Mouse (Mus musculus) cerebellum, postnatal 36 days (tissue): ENCODE results near the gene Cd93.

ENCODE experiments used
- DNase-seq, 2 experiments: peaks; one replicate each; pipeline ENCODE4 v3.0.0; 2021 to 2022; ENCODE audit warnings: mixed read lengths in 2 of 2

Gene Cd93

DNA sequence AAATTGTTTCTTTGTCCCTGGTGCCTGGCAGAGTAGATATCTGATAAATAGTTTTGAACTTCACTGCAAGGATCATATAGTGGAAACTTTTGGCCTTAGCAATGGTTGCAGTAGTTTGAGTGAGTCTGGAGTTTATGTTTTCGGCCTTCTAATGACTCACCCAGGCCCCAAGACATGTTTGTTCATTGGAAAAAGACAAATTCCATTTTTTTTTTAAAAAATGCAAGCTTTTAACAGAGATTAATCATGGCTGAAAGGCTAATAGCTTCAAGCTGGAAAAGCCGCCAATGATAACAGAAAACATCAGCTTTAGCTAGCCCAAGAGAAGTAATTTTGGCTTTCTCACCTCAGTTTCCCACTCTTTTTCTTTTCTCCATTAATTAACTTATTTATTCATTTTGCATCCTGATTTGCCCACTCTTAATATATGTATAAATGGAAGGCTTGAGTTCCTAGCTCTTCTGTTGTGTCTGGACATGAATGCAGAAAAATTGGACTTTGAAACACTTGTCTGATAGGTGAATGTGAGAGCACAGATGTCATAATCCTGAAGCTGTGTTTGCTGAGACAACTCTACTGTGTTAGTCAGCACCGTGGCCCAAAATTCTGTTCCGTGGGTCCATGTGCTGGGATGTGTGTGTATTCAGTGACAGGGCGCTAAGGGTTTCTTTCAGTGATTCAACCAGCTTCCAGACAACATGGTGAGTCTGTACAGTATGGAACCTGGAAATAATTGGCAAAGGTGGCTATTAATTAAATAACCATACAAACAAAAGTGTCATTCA lies 44.3 kb downstream of the Cd93 start:
- DNase-seq, result no peak

DNA sequence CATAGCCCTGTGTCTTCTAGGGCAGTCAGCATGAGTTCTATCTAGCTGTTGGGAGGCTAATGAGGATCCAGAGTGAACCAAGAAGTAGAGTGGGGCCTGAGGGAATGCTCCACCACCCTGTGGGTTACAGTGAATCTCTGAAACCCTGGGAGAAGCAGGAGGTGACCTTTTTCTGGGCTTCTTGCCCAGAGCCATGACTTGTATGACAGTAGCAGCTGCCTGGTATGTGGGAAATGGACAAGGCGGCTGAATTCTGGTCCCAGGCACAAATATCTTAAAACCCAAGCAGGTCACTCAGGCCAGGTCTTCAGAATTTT lies 45.6 kb downstream of the Cd93 start:
- no peak for DNase-seq

DNA sequence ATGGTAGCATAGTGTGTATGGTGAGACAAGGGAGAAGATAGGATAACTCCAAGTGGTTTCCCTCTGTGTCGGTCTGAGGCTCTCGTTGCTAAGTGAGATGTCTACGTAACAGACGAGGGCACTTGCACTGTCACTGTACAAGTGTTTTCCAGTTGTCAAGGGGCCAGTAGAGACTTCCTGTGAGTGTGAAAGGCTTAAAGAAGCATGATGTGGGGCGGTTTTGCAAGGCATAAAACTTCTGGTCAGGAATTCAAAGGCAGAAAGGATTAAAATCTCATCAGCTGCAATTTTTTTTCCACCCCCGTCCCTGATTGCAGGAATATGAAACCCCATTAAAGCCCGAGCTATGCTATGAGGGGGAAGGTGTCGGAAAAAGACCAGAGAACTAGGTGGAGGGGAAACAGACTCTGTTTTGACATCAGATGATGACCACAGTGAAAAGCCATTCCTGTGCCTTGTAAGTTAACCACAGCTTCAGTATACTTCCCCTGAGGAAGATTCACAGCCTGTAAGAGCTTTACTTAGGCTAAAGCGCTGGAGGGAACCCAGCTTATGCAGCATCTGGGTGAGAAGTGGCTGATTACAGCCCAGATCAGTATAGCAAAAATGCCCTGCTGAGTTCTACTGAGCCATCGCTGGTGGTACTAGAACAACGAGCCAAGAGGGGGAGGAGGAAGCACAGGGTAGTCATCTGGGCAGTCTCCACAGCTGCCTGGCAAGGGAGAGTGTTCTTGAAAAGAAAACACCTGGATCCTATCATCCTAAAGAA lies 46.2 kb downstream of the Cd93 start:
- DNase-seq, result no peak

DNA sequence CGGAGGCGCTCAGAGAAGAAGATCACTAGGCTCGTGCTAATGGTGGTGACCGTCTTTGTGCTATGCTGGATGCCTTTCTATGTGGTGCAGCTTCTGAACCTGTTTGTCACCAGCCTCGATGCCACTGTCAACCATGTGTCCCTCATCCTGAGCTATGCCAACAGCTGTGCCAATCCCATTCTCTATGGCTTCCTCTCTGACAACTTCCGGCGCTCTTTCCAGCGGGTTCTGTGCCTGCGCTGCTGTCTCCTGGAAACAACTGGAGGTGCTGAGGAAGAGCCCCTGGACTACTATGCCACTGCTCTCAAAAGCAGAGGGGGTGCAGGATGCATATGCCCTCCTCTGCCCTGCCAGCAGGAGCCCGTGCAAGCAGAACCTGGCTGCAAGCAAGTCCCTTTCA lies 47.2 kb downstream of the Cd93 start:
- no peak for DNase-seq

DNA sequence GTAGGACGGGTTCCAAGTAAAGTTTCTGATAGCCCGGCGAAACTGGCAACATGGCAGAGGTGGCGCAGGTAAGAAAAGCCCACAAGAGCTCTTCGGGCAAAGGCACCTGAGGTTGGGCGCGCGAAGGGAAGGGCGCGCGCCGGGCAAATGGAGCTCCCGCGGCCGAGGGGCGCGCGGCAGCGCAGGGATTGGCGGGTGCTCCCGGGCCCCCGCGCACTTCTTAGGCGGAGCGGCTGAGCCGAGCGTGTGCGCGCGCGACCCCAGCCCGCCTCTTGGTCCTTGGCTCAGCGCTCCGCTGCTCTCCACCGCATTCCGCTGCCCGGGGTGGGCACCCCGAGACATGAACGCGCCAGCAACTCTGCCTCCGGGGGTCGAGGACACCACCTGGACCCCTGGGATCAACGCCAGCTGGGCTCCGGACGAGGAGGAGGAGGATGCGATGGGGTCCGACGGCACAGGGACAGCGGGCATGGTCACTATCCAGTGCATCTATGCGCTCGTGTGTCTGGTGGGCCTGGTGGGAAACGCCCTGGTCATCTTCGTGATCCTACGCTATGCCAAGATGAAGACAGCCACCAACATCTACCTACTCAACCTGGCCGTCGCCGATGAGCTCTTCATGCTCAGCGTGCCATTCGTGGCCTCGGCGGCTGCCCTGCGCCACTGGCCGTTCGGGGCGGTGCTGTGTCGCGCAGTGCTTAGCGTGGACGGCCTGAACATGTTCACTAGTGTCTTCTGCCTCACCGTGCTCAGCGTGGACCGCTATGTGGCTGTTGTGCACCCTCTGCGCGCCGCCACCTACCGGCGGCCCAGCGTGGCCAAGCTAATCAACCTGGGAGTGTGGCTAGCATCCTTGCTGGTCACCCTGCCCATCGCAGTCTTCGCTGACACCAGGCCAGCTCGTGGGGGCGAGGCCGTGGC lies 48.0 kb downstream of the Cd93 start, which contains the start of gene Sstr4:
Sstr4 (plus strand) TSS at position 214 of the 921 bp plus-strand sequence.
- DNase-seq, result no peak

DNA sequence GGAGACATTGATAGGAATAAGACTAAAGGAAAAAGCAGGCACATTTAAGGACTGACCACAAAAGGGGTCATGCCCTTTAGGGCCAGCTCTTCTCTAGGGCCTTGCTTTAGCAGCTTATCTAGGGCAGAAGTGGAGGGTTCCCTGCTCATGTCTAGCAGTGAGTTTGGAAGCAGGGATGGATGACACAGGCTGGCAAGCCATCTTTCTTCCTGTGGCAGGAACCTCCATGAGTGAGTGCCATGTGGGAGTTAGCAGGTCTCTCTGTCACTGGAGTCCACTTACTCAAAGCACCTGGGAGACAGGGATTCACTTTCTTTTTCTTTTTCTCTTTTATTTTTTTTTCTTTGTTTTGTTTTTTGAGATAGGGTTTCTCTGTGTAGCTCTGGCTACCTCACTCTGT lies 49.5 kb downstream of the Cd93 start:
- DNase-seq, result no peak

DNA sequence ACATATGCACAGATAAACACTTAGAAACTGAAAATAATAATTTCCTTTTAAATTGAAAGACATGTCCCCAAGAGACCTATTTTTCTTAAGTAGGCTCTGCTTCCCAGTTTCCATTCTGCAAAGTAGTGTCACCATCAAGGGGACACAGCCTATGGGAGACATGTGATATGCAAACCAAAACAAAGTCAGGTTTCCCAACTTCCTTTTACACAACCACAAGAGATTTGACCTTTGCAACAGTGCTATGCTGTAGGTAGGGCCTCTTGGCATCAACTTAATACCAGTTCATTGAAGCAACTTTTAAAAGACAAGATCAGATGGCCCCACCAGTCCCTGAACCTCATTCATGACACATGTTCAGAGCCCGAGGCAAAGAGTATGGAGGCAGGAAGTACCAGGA lies 50.2 kb downstream of the Cd93 start:
- no peak for DNase-seq

DNA sequence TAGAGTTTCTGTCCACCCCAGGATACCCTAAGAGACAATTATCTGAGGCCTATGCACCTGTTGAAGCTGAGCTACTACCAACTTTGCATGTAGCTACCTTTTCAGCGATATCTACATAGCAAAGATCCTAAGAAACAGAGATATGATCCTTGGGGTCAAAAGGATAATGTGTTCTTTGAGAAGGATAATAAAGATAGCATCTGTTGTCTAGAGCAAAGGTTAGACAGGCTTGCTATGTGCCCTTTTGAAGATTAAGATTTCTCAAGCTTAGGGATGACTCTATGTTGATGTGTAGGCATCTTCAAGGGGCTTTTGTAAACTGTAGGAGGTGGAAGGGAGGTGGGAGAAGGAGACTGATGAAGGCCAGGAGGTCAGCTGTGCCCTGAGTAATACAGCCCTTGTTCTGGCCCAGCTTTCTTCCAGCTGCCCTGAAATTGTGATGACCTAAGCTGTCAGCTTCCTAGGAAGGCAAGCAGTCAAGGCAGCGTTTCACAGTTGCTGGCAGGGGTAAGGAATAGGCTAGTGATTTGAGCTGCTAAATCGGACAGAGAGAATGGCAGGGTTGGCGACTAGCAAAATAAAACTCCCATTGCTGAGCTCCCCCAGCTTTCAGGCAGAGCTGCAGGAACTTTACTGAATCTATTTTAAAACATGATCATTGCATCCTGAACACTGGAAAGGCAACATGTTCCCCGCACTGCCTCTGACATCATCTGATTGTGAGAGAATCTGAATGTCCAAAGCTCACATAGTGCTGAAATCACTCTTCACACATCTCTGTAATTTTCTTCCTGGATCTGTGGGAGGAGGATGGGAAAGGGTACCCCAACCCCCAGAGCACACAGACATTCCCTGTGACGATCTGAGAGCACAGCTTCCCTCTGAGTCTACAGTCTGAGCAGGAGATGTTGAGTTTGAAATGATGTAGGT lies 55.4 kb downstream of the Cd93 start:
- no peak for DNase-seq

DNA sequence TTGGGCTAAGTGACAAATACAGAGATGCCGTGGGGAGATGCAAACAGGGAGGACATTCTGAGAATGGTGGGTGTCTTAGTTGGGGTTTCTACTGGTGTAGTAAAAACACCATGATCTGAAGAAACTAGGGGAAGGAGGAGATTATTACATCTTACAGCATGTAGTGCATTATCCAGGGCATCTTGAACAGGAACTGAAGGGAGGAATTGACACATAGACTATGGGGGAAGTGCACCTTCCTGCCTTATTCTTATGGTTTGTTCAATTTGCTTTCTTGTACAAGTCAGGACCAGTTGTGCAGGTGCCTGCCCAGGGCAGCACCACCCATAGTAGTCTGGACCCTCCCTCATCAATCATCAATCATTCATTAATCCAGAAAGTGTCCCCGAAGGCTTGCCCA lies 56.4 kb downstream of the Cd93 start:
- no peak for DNase-seq
